Mouse (Mus musculus): ENCODE results near the gene Asic2. TPM values are rescaled to one million over a fixed set of nuclear protein-coding genes. Genes with fewer than 3 reads are reported as not detected.
"Not testable (repeated sequence)": the region's sequence is repeated elsewhere in the genome, so short reads cannot be mapped to it uniquely, and the experiment has no call there.

Asic2 gene
- total RNA-seq, 1 experiment from 2014 or later = 1.7 TPM

GRCm38 (mm10) chr11:81323146-81323545, 645.1 kb downstream of the Asic2 start:
- no peak for DNase-seq

DNA sequence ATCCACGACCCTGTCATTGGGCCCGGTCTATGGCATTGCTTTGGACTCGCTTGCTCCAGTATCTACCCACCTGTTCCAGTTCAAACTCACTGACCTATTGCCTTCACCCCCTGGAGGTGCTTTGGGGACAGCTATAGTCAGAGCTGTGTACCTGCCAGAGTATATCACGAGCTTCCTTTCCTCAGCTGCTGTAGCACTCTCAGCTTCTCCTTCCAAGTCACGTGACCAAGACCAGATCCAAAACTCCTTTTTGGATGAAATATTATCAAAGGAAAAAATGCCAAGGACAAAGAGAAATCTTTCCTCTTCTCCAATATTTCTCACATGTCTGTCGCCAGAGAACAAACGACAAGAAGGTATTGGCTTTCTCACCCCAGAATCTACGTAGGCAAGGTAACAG, 645.8 kb downstream of the Asic2 start:
- DNase-seq = peak; percentile 5

- DNase-seq = no peak
Measured at GRCm38 (mm10) chr11:81290041-81290440, 678.2 kb downstream of the Asic2 start.

DNA sequence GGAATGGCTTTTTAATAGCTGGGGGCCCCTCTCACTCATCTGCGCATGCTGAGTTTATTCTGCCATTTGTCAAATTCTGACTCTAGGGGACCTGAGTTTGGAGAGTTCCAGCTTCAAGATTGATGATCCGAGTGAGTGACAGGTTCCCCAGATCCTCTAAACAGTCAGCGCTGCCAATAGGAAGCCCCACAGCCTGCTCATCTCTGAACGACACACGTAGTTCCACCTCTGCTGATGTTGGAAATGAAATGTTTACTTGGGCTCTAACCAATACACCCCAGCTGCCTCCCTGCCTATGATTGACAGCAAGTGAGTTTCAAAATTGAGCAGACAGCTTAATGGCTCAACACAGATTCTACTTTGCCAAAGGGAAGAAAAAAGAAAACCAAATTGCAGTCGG, 685.1 kb downstream of the Asic2 start:
- no peak for DNase-seq

GRCm38 (mm10) chr11:81280070-81280469, 688.2 kb downstream of the Asic2 start:
- no peak for DNase-seq

DNA sequence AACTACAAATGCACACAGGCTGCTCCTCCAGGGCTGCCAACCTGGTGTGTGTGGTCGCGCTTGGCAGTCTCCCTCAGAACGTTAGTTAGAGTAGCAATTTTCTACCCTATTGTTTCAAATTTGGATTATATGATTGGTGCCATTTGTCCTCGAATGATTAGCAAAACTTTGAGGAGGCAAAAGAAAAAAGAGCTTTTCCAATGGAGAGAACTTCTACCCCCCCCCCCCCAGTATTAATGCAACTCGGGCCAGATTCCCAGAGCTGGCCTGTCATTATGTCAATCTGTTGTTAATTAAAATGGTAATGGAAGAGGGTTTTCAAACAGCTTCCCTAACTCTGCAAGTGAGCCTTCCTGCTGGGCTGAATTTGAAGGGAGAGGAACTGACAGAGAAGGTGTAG, 690.9 kb downstream of the Asic2 start:
- DNase-seq = no peak

- DNase-seq = no peak
Measured at GRCm38 (mm10) chr11:81272677-81273418, 695.4 kb downstream of the Asic2 start.

DNA sequence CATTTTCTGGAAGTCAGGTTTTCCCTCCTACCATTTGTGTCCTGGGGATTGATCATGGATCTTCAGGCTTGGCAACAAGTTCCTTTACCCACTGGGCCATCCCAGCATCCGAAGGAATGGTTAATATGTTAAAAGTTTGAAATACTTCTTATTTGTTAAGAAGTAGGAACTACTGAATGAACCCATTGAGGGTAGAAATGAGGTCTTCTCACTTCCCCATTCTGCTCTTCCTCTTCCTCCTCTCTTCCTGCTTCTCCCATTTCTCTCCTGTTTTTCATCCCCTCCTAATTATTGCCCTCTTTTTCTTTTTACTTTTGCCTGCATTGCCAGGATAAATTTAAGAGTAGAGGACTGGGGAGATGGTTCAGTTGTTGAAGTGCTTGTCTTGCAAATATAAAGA, 696.8 kb downstream of the Asic2 start:
- no peak for DNase-seq

DNA sequence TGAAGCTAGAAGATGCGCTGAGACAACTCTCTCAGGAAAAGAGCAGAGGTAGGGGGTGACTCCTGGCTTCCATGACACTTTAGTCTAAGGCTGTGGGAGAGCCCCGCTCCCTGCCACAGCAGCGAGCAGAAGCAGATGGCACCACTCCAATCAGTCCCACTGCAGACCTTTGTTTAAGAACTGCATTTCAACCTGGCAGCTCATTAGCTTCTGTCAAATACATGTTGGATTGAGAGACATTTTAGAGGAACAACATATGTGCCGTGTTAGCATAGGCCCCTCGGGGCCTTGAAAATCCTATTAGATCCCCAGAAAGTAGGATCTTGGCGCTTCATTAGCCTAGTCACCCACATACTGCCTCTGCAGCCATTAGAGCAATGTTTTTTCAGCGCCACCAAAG, 697.7 kb downstream of the Asic2 start:
- no peak for DNase-seq

DNA sequence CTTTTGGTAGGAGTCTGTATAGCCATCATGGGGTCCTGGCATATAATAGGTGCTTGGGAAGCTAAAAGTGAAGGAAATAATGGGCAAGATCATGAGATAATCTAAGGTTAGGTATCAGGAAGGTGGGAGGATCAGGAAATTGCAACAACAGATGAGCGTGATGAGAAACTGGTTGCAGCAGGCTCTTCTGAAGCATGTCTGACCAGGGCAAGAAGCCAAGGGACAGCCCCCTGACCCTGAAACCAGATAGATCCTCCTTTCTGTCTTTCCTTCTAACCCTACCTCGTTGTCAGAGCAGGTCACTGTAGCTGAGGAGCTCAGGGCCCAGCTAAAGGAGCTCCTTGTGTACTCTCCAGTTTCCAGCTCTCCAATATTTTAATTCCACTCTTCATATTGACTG, 704.5 kb downstream of the Asic2 start:
- no peak for DNase-seq

DNA sequence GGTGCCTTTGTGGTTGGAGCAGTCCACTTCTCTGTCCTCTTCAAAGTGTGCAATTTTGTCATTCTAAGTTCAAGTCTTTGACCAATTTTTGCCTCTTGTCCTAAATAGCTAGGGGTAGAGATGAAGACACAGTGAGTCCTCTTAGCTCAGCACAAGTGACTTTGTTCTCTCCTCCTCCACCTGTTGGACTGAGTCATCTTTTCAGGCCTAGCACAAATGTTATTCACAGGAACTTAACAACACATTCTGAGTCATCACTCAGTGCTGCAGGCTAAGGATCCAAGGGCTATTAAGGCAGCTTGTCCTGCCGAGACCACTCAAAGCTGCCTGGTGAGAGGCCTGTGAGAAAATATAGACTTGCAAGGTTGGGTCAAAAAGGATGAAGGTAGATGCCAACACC, 705.1 kb downstream of the Asic2 start:
- DNase-seq = no peak

- DNase-seq = no peak
Measured at GRCm38 (mm10) chr11:81261259-81261658, 707.0 kb downstream of the Asic2 start.

- not testable (repeated sequence) for DNase-seq
Measured at GRCm38 (mm10) chr11:81241183-81241582, 727.1 kb downstream of the Asic2 start.

- peak; percentile 59 for DNase-seq
Measured at GRCm38 (mm10) chr11:81239966-81240681, 728.1 kb downstream of the Asic2 start.

DNA sequence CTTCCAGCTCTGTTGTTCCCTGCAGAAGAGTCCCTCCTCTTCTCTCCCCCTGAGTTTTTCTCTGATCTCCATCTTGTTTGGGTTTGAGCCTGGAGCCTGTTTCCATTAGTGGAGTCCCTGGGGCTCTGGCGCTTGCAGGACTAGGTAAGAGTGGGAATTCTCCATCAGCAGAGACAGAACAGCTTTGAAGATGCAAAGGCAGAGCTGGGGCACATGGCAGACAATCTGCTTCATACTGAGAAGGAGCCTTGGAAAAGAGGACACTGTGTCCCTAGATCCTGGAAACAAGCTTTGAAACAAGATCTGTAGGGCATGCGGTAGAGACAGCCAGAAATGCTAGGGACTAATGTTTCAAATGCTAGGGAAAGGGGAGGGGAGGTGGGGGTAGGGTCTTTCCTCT, 729.2 kb downstream of the Asic2 start:
- DNase-seq = no peak

- DNase-seq = peak; percentile 28
Measured at GRCm38 (mm10) chr11:81236070-81236469, 732.2 kb downstream of the Asic2 start.

DNA sequence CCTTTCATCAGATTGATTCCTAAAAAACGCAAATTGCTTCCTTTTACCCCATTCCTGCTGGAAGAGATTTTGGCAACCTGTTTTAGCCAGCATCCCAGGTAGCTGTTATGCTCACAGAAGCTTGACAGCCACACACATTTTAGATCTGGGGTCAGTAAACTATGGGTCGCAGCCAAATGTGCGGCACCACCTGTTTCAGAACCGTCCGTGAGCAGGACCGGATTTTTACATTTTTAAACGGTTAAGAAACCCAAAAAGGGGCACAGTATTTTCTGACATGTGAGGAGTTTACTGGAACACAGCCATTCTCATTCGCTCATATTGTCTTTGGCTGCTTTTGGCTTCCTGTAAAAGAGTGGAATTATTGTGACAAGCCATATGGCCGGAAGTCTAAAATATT, 744.9 kb downstream of the Asic2 start:
- DNase-seq = no peak

DNA sequence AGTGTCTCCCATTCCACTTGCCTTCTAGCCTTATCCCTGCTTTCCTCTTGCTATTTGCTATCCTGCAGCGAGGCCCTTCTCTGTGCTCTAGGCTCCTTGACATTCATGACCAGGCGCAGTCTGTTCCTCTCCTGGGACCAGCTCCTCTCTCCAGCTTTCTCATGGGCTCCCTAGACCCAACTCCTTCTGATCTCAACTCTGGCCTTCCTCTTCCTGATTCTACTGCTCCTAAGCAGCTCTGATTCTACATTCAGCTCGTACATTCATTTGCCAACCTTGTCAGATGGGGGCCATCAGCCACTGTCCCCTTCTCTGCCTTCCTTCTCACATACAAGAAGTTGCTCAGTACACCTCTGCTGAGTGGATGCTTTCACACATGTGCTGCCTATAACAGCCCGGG, 747.5 kb downstream of the Asic2 start:
- no peak for DNase-seq

GRCm38 (mm10) chr11:81205471-81205870, 762.8 kb downstream of the Asic2 start:
- DNase-seq = no peak

- peak; percentile 6 for DNase-seq
Measured at GRCm38 (mm10) chr11:81202578-81202977, 765.7 kb downstream of the Asic2 start.

DNA sequence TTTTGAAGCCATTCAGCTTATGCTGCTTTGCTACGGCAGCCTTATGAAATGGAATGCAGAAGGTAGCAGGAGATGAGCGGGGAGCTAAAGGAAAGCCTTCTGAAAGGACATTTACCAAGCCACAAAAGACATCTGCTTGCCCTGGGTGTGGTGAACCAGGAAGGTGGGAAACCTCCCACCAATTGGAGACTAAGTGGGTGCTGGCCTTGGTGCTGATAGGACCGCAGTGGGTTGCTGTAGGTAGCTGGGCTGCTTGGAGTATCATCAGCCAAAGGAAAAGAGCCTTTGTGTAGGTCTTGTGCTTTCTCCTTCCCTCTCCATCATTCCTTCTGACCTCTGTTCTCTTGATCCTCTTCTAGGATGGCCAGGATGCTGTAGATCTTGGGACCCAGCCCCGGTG, 774.4 kb downstream of the Asic2 start:
- DNase-seq = peak; percentile 27

- DNase-seq = no peak
Measured at GRCm38 (mm10) chr11:81192155-81192554, 776.1 kb downstream of the Asic2 start.

DNA sequence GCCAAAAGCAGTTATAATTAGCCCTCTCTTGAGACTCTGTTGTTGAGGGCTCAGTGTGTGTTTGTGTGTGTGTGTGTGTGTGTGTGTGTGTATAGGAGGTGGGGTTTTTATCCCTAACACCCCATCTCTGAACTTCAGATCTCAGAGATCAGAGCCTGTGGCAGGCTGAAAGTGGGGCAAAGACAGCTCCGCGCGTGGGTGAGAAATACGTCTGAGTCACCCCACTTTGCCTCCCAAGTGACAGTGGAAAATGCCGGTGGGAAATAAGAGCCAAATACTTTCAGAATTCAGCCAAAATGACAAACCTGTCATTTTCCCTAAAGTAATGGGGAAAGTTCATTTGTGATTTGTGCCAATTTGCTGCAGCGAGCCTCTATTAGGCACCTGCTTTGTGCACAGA, 779.2 kb downstream of the Asic2 start:
- no peak for DNase-seq

- no peak for DNase-seq
Measured at GRCm38 (mm10) chr11:81187851-81188250, 780.4 kb downstream of the Asic2 start.
